Mouse (Mus musculus): ENCODE measurements around the gene Cmtm2b.

Cmtm2b gene

GRCm38 (mm10) chr8:104380269-104380668 lies 58.2 kb downstream of the Cmtm2b start:
- in situ Hi-C loops (cut with MseI, MboI) = no loop called here
